Comparison of ENCODE assay signal across 22 mouse cellular contexts in genomic region chr3:116615318-116616068, GRCm38 (mm10). TPM values are rescaled to one million over a fixed set of nuclear protein-coding genes. Genes with fewer than 3 reads are reported as not detected.
DNase-seq lines count a peak whose midpoint lies in the region; ATAC-seq and TF ChIP-seq lines count a peak whose summit lies in the region.
"Had no signal": no experiment of that assay in that cellular context is flagged by ENCODE, and none has a peak within 500 bp of the region (broad histone marks: within the 10 kb centered on the region; RNA-seq: fewer than 3 reads in every experiment).

No protein-coding gene starts in this region.

- no peak overlapping the region for H3K4me3 ChIP-seq in layer of hippocampus, adult 2 months
- H3K4me3 ChIP-seq in liver, postnatal 0 days (ENCODE audit: low read depth, low read length), result no peak overlapping the region
- no peak overlapping the region for H3K4me3 ChIP-seq in liver, embryonic 12.5 days
- H3K4me3 ChIP-seq in cortical plate, adult 2 months (ENCODE audit: insufficient read depth, low read length), result no peak overlapping the region
- H3K4me3 ChIP-seq: embryonic facial prominence, embryonic 10.5 days; forebrain, embryonic 10.5 days; gastrocnemius, adult 2 months; heart, embryonic 13.5 days; hindbrain, embryonic 15.5 days had no signal

- no peak for ATAC-seq in liver, postnatal 0 days
- no peak for ATAC-seq in liver, embryonic 12.5 days
- ATAC-seq in megakaryocyte progenitor cell, adult 5-6 weeks (replicated peaks; ENCODE audit: poor library complexity), result peak; percentile 53
- ATAC-seq: activated CD4-positive, CD25-positive, alpha-beta regulatory T cell, adult 4 months; forebrain, embryonic 14.5 days; Patski had no signal

- H3K27me3 ChIP-seq in liver, postnatal 0 days (ENCODE audit: insufficient read depth, low read length), result no peaks in the 10 kb centered on the region
- no peaks in the 10 kb centered on the region for H3K27me3 ChIP-seq in liver, embryonic 12.5 days (replicated peaks)
- H3K27me3 ChIP-seq: heart, embryonic 13.5 days; hindbrain, embryonic 15.5 days; Patski had no signal

- H3K27ac ChIP-seq in layer of hippocampus, adult 2 months, result peak overlapping the region; percentile 88
- peak overlapping the region; percentile 78 for H3K27ac ChIP-seq in liver, postnatal 0 days (ENCODE audit: low read depth)
- H3K27ac ChIP-seq in liver, embryonic 12.5 days, result no peak overlapping the region
- peak overlapping the region; percentile 71 for H3K27ac ChIP-seq in cortical plate, adult 2 months (ENCODE audit: insufficient read depth, low read length)
- H3K27ac ChIP-seq: embryonic facial prominence, embryonic 10.5 days; forebrain, embryonic 10.5 days; heart, embryonic 13.5 days; hindbrain, embryonic 15.5 days had no signal

- H3K4me1 ChIP-seq in liver, postnatal 0 days (ENCODE audit: insufficient read depth), result 0 out of 2 replicates have a peak, but pooled peaks cover under 1% of the 10 kb centered on the region
- peaks cover 31% of the 10 kb centered on the region for H3K4me1 ChIP-seq in liver, embryonic 12.5 days
- H3K4me1 ChIP-seq in cortical plate, adult 2 months (ENCODE audit: control insufficient read depth, insufficient read depth, low read length), result no peaks in the 10 kb centered on the region
- H3K4me1 ChIP-seq: embryonic facial prominence, embryonic 10.5 days; forebrain, embryonic 10.5 days; heart, embryonic 13.5 days; hindbrain, embryonic 15.5 days had no signal

- H3K4me2 ChIP-seq in liver, postnatal 0 days (ENCODE audit: low read depth, low read length), result no peak overlapping the region
- H3K4me2 ChIP-seq in liver, embryonic 12.5 days, result no peak overlapping the region
- H3K4me2 ChIP-seq: heart, embryonic 13.5 days; hindbrain, embryonic 15.5 days had no signal

- no peak for TF ChIP-seq POLR2A in cortical plate, adult 2 months (IDR thresholded peaks at IDR 0.05; ENCODE audit: extremely low read depth, insufficient read depth, low read length)

- TF ChIP-seq CTCF in layer of hippocampus, adult 2 months (conservative IDR thresholded peaks at IDR 0.05), result no peak
- TF ChIP-seq CTCF in liver, postnatal 0 days (IDR thresholded peaks at IDR 0.05; ENCODE audit: low read depth), result no peak
- no peak for TF ChIP-seq CTCF in cortical plate, adult 2 months (IDR thresholded peaks at IDR 0.05; ENCODE audit: extremely low read depth, insufficient read depth, low read length)

- no peaks in the 10 kb centered on the region for H3K9me3 ChIP-seq in liver, postnatal 0 days (ENCODE audit: low read length)
- H3K9me3 ChIP-seq in liver, embryonic 12.5 days (replicated peaks), result no peaks in the 10 kb centered on the region
- H3K9me3 ChIP-seq: embryonic facial prominence, embryonic 10.5 days; forebrain, embryonic 10.5 days; heart, embryonic 13.5 days; hindbrain, embryonic 15.5 days had no signal

- H3K36me3 ChIP-seq in liver, postnatal 0 days (replicated peaks; ENCODE audit: insufficient read depth, low read length), result peaks cover 45% of the 10 kb centered on the region
- H3K36me3 ChIP-seq in liver, embryonic 12.5 days, result peaks cover 79% of the 10 kb centered on the region

- DNase-seq in layer of hippocampus, adult 2 months (ENCODE audit: low spot score in 2 of 2), result no peak
- DNase-seq in layer of hippocampus, postnatal 36 days, result no peak
- no peak for DNase-seq in liver, postnatal 0 days
- no peak for DNase-seq in kidney, adult 9 months
- no peak for DNase-seq in ovary, postnatal 36 days (ENCODE audit: low spot score)
- DNase-seq: adrenal gland, postnatal 14 days; cerebellum, adult 8-10 months; cerebellum, postnatal 25 days; gastrocnemius, adult 2 months; gastrocnemius, postnatal 25 days; heart, adult 11 months; heart, postnatal 36 days had no signal

- no peak overlapping the region for H3K9ac ChIP-seq in liver, postnatal 0 days (replicated peaks)
- H3K9ac ChIP-seq in liver, embryonic 12.5 days, result no peak overlapping the region
- H3K9ac ChIP-seq: heart, embryonic 13.5 days; hindbrain, embryonic 15.5 days had no signal

- no peak for TF ChIP-seq EP300 in liver, postnatal 0 days (IDR thresholded peaks at IDR 0.05; ENCODE audit: low read depth)

- 66% methylated on average over 8 of the region's 8 CpGs for WGBS in liver, postnatal 0 days (ENCODE audit: insufficient replicate concordance)
- 71% methylated on average over 8 of the region's 8 CpGs for WGBS in liver, embryonic 12.5 days (ENCODE audit: insufficient replicate concordance)

RNA-seq across cellular contexts. Expression of gene Trmt13, which starts 1.1 kb away (rescaled TPM):
- total RNA-seq in layer of hippocampus, adult 2 months (2021), result 10 to 100 TPM; 17.9 to 24.4 TPM
- 10 to 100 TPM; 18.4 to 21.3 TPM for total RNA-seq in layer of hippocampus, postnatal 36 days (2021)
- 7.4 and 7.6 TPM in 2 replicates for polyA plus RNA-seq in liver, postnatal 0 days (2015; fragmentation: Nextera tagmentation; extraction: Ambion mirVana)
- 13.1 and 13.6 TPM in 2 replicates for polyA plus RNA-seq in liver, embryonic 12.5 days (2016; fragmentation: Nextera tagmentation; extraction: Ambion mirVana)
- polyA plus RNA-seq in cortical plate, adult 2 months (2012; rRNA removed), result 19.5 and 22.9 TPM in 2 replicates
- 23.4 and 40.3 TPM in 2 replicates for total RNA-seq in megakaryocyte progenitor cell, adult 5-6 weeks (2015)
- 28.3 and 34.9 TPM in 2 replicates for total RNA-seq in megakaryocyte progenitor cell, adult 5-6 weeks (2017)

RNA-seq across cellular contexts. Expression of gene Sass6, which starts 20.7 kb away (rescaled TPM):
- total RNA-seq in layer of hippocampus, adult 2 months (2021), result 1 to 10 TPM; 7.4 to 9.4 TPM
- total RNA-seq in layer of hippocampus, postnatal 36 days (2021), result 1 to 10 TPM; 8.2 to 9.2 TPM
- 6.5 and 7.4 TPM in 2 replicates for polyA plus RNA-seq in liver, postnatal 0 days (2015; fragmentation: Nextera tagmentation; extraction: Ambion mirVana)
- 26.3 and 28.2 TPM in 2 replicates for polyA plus RNA-seq in liver, embryonic 12.5 days (2016; fragmentation: Nextera tagmentation; extraction: Ambion mirVana)
- polyA plus RNA-seq in cortical plate, adult 2 months (2012; rRNA removed), result 4.7 and 5.3 TPM in 2 replicates
- 38.0 and 39.6 TPM in 2 replicates for total RNA-seq in megakaryocyte progenitor cell, adult 5-6 weeks (2015)
- total RNA-seq in megakaryocyte progenitor cell, adult 5-6 weeks (2017), result 47.1 and 63.8 TPM in 2 replicates

RNA-seq across cellular contexts. Expression of gene Mfsd14a, which starts 47.0 kb away (rescaled TPM):
- total RNA-seq in layer of hippocampus, adult 2 months (2021), result 10 to 100 TPM; 54.4 to 57.7 TPM
- total RNA-seq in layer of hippocampus, postnatal 36 days (2021), result 10 to 100 TPM; 60.9 to 62.1 TPM
- polyA plus RNA-seq in liver, postnatal 0 days (2015; fragmentation: Nextera tagmentation; extraction: Ambion mirVana), result 28.2 and 30.5 TPM in 2 replicates
- 49.6 and 53.1 TPM in 2 replicates for polyA plus RNA-seq in liver, embryonic 12.5 days (2016; fragmentation: Nextera tagmentation; extraction: Ambion mirVana)
- polyA plus RNA-seq in cortical plate, adult 2 months (2012; rRNA removed), result 45.0 and 48.1 TPM in 2 replicates
- total RNA-seq in megakaryocyte progenitor cell, adult 5-6 weeks (2015), result 77.9 and 81.7 TPM in 2 replicates
- total RNA-seq in megakaryocyte progenitor cell, adult 5-6 weeks (2017), result 66.0 and 72.9 TPM in 2 replicates

RNA-seq across cellular contexts. Expression of gene Lrrc39, which starts 52.7 kb away (rescaled TPM):
- under 1 TPM in 1 of 2 experiments, not detected in 1; 0.12 TPM for total RNA-seq in layer of hippocampus, adult 2 months (2021)
- not detected for total RNA-seq in layer of hippocampus, postnatal 36 days (2021)
- 1.6 and 1.9 TPM in 2 replicates for polyA plus RNA-seq in liver, postnatal 0 days (2015; fragmentation: Nextera tagmentation; extraction: Ambion mirVana)
- polyA plus RNA-seq in liver, embryonic 12.5 days (2016; fragmentation: Nextera tagmentation; extraction: Ambion mirVana), result 2.6 and 3.8 TPM in 2 replicates
- polyA plus RNA-seq in cortical plate, adult 2 months (2012; rRNA removed), result 0.19 and 0.32 TPM in 2 replicates
- total RNA-seq in megakaryocyte progenitor cell, adult 5-6 weeks (2015), result 0.05 and 0.52 TPM in 2 replicates
- total RNA-seq in megakaryocyte progenitor cell, adult 5-6 weeks (2017), result 0.37 and 0.84 TPM in 2 replicates
